In the genomic region with DNA sequence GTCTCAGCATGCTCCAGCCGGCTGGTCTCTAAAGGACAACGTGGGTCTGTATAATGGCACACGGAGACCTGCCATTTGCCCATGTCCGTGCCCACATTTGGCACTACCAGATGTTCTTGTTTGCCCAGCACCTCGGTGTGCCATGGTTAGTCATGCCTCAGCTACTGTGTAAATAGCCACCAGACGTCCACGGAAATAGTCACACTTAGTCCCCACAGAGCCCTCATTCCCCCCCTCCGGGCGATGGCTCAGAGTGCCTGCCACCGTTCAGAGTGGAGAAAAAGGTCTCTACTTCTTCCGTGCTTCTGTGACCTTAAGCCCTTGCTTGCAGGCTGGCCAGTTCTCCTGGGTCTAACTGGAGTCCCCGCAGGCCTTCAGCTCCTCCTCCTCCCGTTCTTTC, we compare ENCODE assay signal across 36 mouse cellular contexts. TPM values are rescaled to one million over a fixed set of nuclear protein-coding genes. Genes with fewer than 3 reads are reported as not detected.
"Had no signal": no experiment of that assay in that cellular context is flagged by ENCODE, and none has a peak within 500 bp of the region (broad histone marks: within the 10 kb centered on the region; RNA-seq: fewer than 3 reads in every experiment).

No protein-coding gene starts in this region.

- H3K36me3 ChIP-seq: heart, embryonic 13.5 days; heart, embryonic 15.5 days; hindbrain, embryonic 13.5 days; kidney, embryonic 15.5 days; limb, embryonic 13.5 days; limb, embryonic 15.5 days had no signal

- H3K9me3 ChIP-seq: heart, embryonic 15.5 days; hindbrain, embryonic 13.5 days; kidney, embryonic 15.5 days; limb, embryonic 13.5 days; limb, embryonic 15.5 days had no signal

- H3K27ac ChIP-seq: gastrocnemius, adult 2 months; heart, adult 2 months; heart, embryonic 13.5 days; heart, embryonic 15.5 days; kidney, embryonic 15.5 days; kidney, postnatal 0 days; left cerebral cortex, adult 2 months; limb, embryonic 13.5 days; limb, embryonic 15.5 days had no signal

- ATAC-seq: intestine, embryonic 16.5 days had no signal

- H3K4me3 ChIP-seq: gastrocnemius, adult 2 months; heart, adult 2 months; left cerebral cortex, adult 2 months; limb, embryonic 15.5 days had no signal

- H3K9ac ChIP-seq: heart, embryonic 15.5 days; kidney, embryonic 15.5 days; limb, embryonic 15.5 days had no signal

- H3K27me3 ChIP-seq: heart, embryonic 15.5 days; hindbrain, embryonic 13.5 days; kidney, embryonic 15.5 days; limb, embryonic 13.5 days; limb, embryonic 15.5 days had no signal

- DNase-seq: gastrocnemius, adult 2 months; gastrocnemius, postnatal 10 days; gastrocnemius, postnatal 25 days; heart, adult 2 months; heart, postnatal 14 days; heart, postnatal 36 days; kidney, adult 11 months; kidney, adult 2 months; kidney, adult 9 months; kidney, postnatal 14 days; layer of hippocampus, adult 9-11 months; layer of hippocampus, postnatal 36 days had no signal

RNA-seq across cellular contexts. Expression of a gene that starts 9.7 kb away (rescaled TPM):
- total RNA-seq: gastrocnemius, adult 2 months; gastrocnemius, postnatal 10 days; gastrocnemius, postnatal 25 days; gastrocnemius, postnatal 4 days; granulocyte monocyte progenitor cell, adult 5-6 weeks; heart, adult 2 months; heart, postnatal 14 days; heart, postnatal 36 days; hematopoietic stem cell, adult 5-6 weeks; hindbrain, postnatal 0 days; layer of hippocampus, adult 18-20 months; layer of hippocampus, adult 8-10 months; layer of hippocampus, postnatal 14 days; layer of hippocampus, postnatal 36 days; left cerebral cortex, adult 2 months; left cerebral cortex, postnatal 36 days; liver, adult 2 months had no signal
- polyA plus RNA-seq: frontal cortex, adult 2 months; heart, adult 2 months; heart, embryonic 11.5 days; heart, embryonic 13.5 days; heart, embryonic 15.5 days; heart, postnatal 0 days; hindbrain, embryonic 11.5 days; hindbrain, embryonic 13.5 days; hindbrain, postnatal 0 days; intestine, embryonic 14.5 days; kidney, embryonic 15.5 days; kidney, postnatal 0 days; limb, embryonic 11.5 days; limb, embryonic 13.5 days; limb, embryonic 15.5 days; liver, adult 2 months had no signal

RNA-seq across cellular contexts. Expression of a gene that starts 20.0 kb away (rescaled TPM):
- total RNA-seq: gastrocnemius, adult 2 months; granulocyte monocyte progenitor cell, adult 5-6 weeks; hematopoietic stem cell, adult 5-6 weeks had no signal
